In genomic region chrX:50657835-50658565, GRCm38 (mm10) we compare ENCODE assay signal across 9 mouse cellular contexts.
DNase-seq lines count a peak whose midpoint lies in the region; ATAC-seq lines count a peak whose summit lies in the region.
"Had no signal": no experiment of that assay in that cellular context is flagged by ENCODE, and none has a peak within 500 bp of the region (broad histone marks: within the 10 kb centered on the region; RNA-seq: fewer than 3 reads in every experiment).

No protein-coding gene starts in this region.

- H3K4me1 ChIP-seq in forebrain, embryonic 10.5 days = no peaks in the 10 kb centered on the region
- no peaks in the 10 kb centered on the region for H3K4me1 ChIP-seq in hindbrain, embryonic 11.5 days (replicated peaks; ENCODE audit: control insufficient read depth, insufficient read depth, low read length)
- H3K4me1 ChIP-seq: limb, embryonic 15.5 days had no signal

- peaks cover 15% of the 10 kb centered on the region for H3K27me3 ChIP-seq in forebrain, embryonic 10.5 days (ENCODE audit: poor library complexity, severe bottlenecking)
- no peaks in the 10 kb centered on the region for H3K27me3 ChIP-seq in hindbrain, embryonic 11.5 days (ENCODE audit: control insufficient read depth, insufficient read depth, low read length)
- H3K27me3 ChIP-seq: limb, embryonic 15.5 days had no signal

- H3K36me3 ChIP-seq in forebrain, embryonic 10.5 days (replicated peaks) = no peaks in the 10 kb centered on the region
- H3K36me3 ChIP-seq in hindbrain, embryonic 11.5 days (ENCODE audit: control insufficient read depth, insufficient read depth, low read length) = no peaks in the 10 kb centered on the region
- H3K36me3 ChIP-seq: limb, embryonic 15.5 days had no signal

- no peaks in the 10 kb centered on the region for H3K9me3 ChIP-seq in forebrain, embryonic 10.5 days
- no peaks in the 10 kb centered on the region for H3K9me3 ChIP-seq in hindbrain, embryonic 11.5 days (ENCODE audit: control insufficient read depth, low read length)
- H3K9me3 ChIP-seq: limb, embryonic 15.5 days had no signal

- peak; percentile 65 for DNase-seq in ES-CJ7 (ENCODE audit: low read depth, low spot score)
- peak; percentile 41 for DNase-seq in adrenal gland, postnatal 10 days
- peak; percentile 65 for DNase-seq in forebrain, embryonic 10.5 days (ENCODE audit: extremely low spot score, low spot score)
- DNase-seq in hindbrain, embryonic 11.5 days (ENCODE audit: low spot score) = peak; percentile 83
- DNase-seq in layer of hippocampus, postnatal 14 days (ENCODE audit: low spot score in 2 of 2) = peak; percentile 45 to 64
- DNase-seq in right cerebral cortex, postnatal 10 days (ENCODE audit: low spot score in 2 of 2) = peak; percentile 54 to 71
- DNase-seq in c-Kit-positive CD71-positive TER-119-positive erythroid progenitor cells, embryonic 14.5 days (ENCODE audit: low spot score) = no peak

- no peak overlapping the region for H3K4me3 ChIP-seq in forebrain, embryonic 10.5 days
- H3K4me3 ChIP-seq in hindbrain, embryonic 11.5 days (ENCODE audit: low read depth, low read length) = no peak overlapping the region
- H3K4me3 ChIP-seq: limb, embryonic 15.5 days had no signal

- H3K27ac ChIP-seq in forebrain, embryonic 10.5 days = peak overlapping the region; percentile 73
- no peak overlapping the region for H3K27ac ChIP-seq in hindbrain, embryonic 11.5 days (ENCODE audit: low read depth, low read length)
- H3K27ac ChIP-seq: limb, embryonic 15.5 days had no signal

- ATAC-seq in hindbrain, embryonic 11.5 days (ENCODE audit: low FRiP score) = peak; percentile 84
- ATAC-seq in megakaryocyte progenitor cell, adult 5-6 weeks (replicated peaks; ENCODE audit: poor library complexity) = peak; percentile 94

- H3K4me2 ChIP-seq in hindbrain, embryonic 11.5 days (replicated peaks; ENCODE audit: low read depth, low read length) = no peak overlapping the region
- H3K4me2 ChIP-seq: limb, embryonic 15.5 days had no signal

- WGBS in forebrain, embryonic 10.5 days = 40% methylated on average over 9 of the region's 9 CpGs
- WGBS in hindbrain, embryonic 11.5 days = 35% methylated on average over 9 of the region's 9 CpGs

- H3K9ac ChIP-seq in hindbrain, embryonic 11.5 days (ENCODE audit: low read depth, low read length) = 0 out of 2 replicates have a peak overlapping the region, but pooled peaks have one; percentile 27
- H3K9ac ChIP-seq: limb, embryonic 15.5 days had no signal
